Mouse (Mus musculus): Measurements from ENCODE around the gene Shd. TPM values are rescaled to one million over a fixed set of nuclear protein-coding genes. Genes with fewer than 3 reads are reported as not detected.

Shd gene
- polyA plus RNA-seq (2014; fragmentation: Illumina TruSeq; extraction: RNeasy Lipid Tissue Mini Kit (QIAGEN cat#74804)), result not detected

DNA sequence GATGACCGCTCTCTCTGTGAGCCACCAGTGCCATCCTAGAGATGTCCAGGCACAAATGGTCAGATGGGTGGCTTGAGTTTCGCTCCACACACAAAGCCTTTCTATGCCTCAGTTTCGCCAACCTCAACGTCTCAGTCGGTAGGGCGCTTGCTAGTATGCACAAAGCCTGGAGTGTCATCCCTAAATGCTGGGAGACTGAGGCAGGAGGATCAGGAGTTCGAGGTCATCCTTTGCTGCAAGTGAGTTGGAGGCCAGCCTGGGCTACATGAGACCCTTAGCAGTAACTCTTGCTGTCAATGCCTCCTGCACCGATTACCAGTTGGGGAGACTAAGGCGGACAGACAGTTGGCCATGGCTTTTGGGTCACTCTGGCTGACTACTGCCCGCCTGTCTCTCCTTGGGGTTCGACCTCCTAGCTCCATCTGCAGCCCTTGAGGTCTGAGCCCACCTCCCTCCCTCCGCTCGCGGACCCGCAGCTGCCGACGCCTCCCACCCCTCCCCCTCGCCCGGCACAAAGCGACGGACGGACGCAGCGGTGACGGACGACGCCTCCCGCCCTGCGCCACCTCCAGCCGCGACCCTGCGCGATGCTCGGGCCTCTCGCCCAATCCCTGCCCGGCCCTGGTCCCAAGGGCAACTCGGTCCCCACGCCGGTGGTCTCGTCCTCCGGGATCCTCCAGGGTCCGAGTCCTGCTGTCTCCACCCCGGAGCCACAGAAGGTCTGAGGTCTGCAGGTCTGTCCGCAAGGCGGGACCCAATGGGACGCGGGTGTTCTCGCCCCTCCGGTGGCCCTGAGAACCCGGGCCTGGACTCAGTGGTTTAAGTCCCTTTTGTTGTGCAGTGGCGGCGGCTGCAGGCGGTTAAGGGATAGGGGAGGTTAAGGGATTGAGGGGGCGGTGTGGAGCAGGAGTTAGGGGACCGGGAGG lies at the start of gene Shd:
Gene Shd (plus strand): TSS at position 502 of the 926 bp plus-strand sequence.

DNA sequence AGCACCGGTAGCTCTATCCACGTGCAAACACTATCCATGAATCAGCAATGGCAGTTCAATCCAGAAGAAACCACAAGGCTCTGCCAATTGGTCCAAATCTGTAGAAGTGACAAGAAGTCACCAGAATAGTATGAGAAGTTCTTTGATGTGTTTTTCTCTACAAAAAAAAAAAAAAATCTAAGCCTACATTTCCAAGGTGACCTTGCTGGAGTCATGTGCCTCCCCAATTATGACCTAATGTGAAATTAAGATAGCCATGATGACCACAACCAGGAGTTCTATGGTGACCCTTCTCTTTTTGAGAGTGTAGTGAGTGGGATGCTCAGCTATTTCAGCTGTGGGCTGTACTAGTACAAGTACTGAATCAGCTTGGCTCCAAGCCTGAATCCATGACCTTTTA lies 20.9 kb upstream of the Shd start, which contains the start of gene Zfp119b:
Gene Zfp119b (minus strand): TSS at position 101 of the 400 bp plus-strand sequence.

DNA sequence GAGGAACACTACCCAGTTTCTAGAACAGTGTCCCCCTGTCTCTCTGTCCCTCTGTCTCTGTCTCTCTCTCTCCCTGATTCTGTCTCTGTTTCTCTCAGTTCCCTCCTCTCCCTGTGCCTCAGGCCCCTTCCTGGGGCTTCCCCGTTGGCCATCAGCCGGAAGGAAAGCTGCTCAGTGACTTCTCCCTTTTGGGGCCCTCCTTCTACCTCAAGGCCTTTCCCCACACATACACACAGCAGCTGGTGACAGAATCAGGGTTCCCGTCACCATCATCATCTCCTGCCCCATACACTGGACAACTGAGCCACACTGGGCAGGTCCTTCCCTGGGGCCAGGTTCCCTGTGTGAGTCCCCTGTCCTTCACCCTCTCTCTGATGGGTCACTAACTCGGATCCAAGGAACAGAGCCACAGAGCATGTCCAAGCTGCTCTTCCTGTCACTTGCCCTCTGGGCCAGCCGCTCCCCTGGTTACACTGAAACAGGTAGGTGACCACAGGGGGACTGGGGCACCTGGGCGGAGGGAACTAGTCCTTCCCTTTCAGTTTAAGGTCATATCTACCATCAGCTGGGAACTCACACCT lies 17.7 kb upstream of the Shd start, which contains the start of gene Ebi3:
Gene Ebi3 (plus strand): TSS at position 194 of the 581 bp plus-strand sequence.

DNA sequence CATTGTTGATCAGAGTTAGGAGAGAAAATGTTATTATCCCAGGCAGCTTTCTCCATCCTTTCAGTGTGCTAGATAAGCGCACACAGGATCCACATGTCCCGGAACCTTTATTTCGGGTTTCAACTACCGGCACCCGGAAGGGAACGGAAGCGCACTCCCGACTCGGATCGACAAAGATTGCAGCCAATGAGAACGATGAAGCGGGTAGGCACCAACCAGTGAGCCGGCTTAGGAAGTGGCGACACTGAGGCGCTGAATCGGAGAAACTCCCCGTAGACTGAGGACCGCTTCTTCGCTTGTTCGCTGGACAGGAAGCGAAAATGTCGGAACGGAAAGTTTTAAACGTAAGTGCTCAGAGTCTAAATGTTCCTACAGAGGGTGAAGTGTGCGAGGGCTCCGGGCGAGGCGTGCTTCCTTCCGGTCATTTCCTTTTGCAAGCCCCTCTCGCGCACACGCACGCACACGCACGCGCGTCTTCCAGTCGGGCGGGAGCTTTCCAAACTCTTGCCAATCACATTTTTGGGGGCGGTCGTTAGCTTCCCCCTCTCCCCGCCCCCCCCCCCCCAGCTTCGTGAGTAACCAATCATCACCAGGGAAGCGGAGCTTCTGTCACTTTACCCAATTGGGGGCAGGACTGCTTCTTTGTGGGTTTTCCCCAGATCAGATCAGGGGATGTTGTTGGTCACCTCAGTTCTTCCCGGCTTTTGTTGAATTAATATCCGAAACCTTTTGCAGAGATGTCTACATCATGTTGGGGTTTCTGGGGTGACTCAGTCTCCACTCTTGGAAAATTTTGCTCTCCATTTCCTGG lies 11.1 kb upstream of the Shd start, which contains the start of gene Yju2:
Gene Yju2 (plus strand): TSS at position 182 of the 811 bp plus-strand sequence.

DNA sequence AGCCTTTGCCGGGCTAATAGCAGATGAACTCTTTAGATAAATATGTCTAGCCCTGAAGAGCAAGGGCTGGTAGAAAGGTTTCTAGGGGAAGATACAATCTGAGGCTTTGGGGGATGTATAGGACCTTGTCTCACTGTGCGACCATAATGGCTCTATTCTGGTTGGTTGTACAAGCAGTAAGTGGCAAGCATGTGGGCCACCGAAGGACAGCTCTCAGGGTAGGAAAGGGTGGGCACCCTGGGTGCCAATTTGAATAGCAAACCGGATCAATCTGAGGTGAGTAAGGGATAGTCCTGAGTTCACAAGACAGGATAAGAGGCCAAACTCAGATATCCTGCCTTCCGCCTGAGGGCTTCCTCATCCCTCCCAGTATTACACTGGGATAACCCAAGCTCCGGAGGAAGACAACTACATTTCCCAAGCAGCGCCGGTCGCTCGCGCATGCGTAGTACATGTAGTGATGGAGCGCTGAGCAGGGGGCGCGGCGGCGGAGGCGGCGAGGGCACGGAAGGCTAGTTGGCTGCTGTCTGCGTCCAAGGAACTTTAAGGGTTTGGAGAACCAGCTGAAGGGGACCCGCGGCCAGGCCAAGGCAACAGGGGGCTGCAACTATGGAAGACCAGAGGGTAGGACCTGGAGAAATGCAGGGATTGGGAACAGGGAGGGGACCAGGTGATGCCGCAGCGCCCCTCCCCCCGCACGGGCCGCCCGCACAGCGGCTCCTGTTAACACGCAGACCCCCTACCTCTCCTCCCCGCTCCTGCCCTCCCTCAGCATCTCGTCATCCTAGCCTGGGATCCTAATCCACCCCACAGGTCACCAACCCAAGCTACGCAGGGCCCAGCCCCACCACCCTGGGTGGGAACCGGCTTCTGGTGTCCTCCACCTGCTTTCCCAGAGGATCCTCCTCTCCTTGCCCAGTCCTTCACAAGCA lies 16.0 kb downstream of the Shd start, which contains the start of gene Fsd1:
Gene Fsd1 (plus strand): TSS at position 480 of the 932 bp plus-strand sequence.

DNA sequence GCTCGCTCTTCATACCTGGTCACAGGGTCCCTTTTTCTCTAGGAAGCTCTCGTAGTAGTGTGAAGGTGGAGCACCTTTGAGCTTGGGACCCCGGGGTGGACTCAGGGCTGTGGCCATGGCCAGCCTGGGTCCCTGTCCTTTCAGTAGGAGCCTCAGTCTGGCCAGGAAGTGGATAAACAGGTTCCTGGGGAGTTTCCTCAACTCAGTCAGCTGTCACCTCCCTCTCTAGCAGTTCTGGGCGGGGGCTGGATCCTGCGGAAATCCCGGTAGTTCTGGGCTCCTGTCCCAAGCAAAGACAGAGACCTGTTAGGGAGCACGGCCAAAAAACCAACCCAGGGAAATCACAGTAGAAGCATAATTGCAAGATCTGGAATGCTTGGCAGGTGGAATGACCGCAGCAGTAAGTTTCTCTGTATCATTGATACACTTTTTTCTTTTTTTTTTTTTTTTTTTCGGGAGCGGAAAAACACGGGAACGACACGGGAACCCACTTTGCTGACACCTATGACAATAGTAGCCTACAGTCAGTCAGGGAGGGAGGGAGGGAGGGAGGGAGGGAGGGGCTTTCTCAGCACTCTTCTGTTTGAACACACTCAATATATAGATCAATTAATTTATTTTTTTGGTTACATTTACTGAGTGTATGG lies 35.3 kb downstream of the Shd start, which contains the start of the genes Stap2 and Mpnd:
Gene Stap2 (minus strand): TSS at position 170 of the 647 bp plus-strand sequence.
Gene Mpnd (plus strand): TSS at position 297 of the 647 bp plus-strand sequence.

Other genes with a start within 250 kb of the Shd start
- 3.2 TPM for gene Adgre4, start 220.5 kb upstream of the Shd start, polyA plus RNA-seq (2014; fragmentation: Illumina TruSeq; extraction: RNeasy Lipid Tissue Mini Kit (QIAGEN cat#74804))
- 29.6 TPM for gene Zfp119a, start 91.5 kb upstream of the Shd start, polyA plus RNA-seq (2014; fragmentation: Illumina TruSeq; extraction: RNeasy Lipid Tissue Mini Kit (QIAGEN cat#74804))
- 50.6 TPM for gene Zfp959, start 78.4 kb upstream of the Shd start, polyA plus RNA-seq (2014; fragmentation: Illumina TruSeq; extraction: RNeasy Lipid Tissue Mini Kit (QIAGEN cat#74804))
- gene Zfp119b, start 21.0 kb upstream of the Shd start, polyA plus RNA-seq (2014; fragmentation: Illumina TruSeq; extraction: RNeasy Lipid Tissue Mini Kit (QIAGEN cat#74804)), result 24.6 TPM
- gene Ebi3, start 17.8 kb upstream of the Shd start, polyA plus RNA-seq (2014; fragmentation: Illumina TruSeq; extraction: RNeasy Lipid Tissue Mini Kit (QIAGEN cat#74804)), result not detected
- 0.66 TPM for gene Yju2, start 11.4 kb upstream of the Shd start, polyA plus RNA-seq (2014; fragmentation: Illumina TruSeq; extraction: RNeasy Lipid Tissue Mini Kit (QIAGEN cat#74804))
- not detected for gene Fsd1, start 16.0 kb downstream of the Shd start, polyA plus RNA-seq (2014; fragmentation: Illumina TruSeq; extraction: RNeasy Lipid Tissue Mini Kit (QIAGEN cat#74804))
- gene Stap2, start 35.1 kb downstream of the Shd start, polyA plus RNA-seq (2014; fragmentation: Illumina TruSeq; extraction: RNeasy Lipid Tissue Mini Kit (QIAGEN cat#74804)), result not detected
- gene Mpnd, start 35.2 kb downstream of the Shd start, polyA plus RNA-seq (2014; fragmentation: Illumina TruSeq; extraction: RNeasy Lipid Tissue Mini Kit (QIAGEN cat#74804)), result not detected
- 0.14 TPM for gene Sh3gl1, start 66.2 kb downstream of the Shd start, polyA plus RNA-seq (2014; fragmentation: Illumina TruSeq; extraction: RNeasy Lipid Tissue Mini Kit (QIAGEN cat#74804))
- 1.6 TPM for gene Chaf1a, start 70.0 kb downstream of the Shd start, polyA plus RNA-seq (2014; fragmentation: Illumina TruSeq; extraction: RNeasy Lipid Tissue Mini Kit (QIAGEN cat#74804))
- gene Ubxn6, start 104.6 kb downstream of the Shd start, polyA plus RNA-seq (2014; fragmentation: Illumina TruSeq; extraction: RNeasy Lipid Tissue Mini Kit (QIAGEN cat#74804)), result 17.7 TPM
- 2.6 TPM for gene Hdgfl2, start 109.2 kb downstream of the Shd start, polyA plus RNA-seq (2014; fragmentation: Illumina TruSeq; extraction: RNeasy Lipid Tissue Mini Kit (QIAGEN cat#74804))
- 2.3 TPM for gene Plin4, start 139.3 kb downstream of the Shd start, polyA plus RNA-seq (2014; fragmentation: Illumina TruSeq; extraction: RNeasy Lipid Tissue Mini Kit (QIAGEN cat#74804))
- 0.46 TPM for gene Plin5, start 147.1 kb downstream of the Shd start, polyA plus RNA-seq (2014; fragmentation: Illumina TruSeq; extraction: RNeasy Lipid Tissue Mini Kit (QIAGEN cat#74804))
- gene Lrg1, start 151.5 kb downstream of the Shd start, polyA plus RNA-seq (2014; fragmentation: Illumina TruSeq; extraction: RNeasy Lipid Tissue Mini Kit (QIAGEN cat#74804)), result not detected
- not detected for gene Sema6b, start 169.9 kb downstream of the Shd start, polyA plus RNA-seq (2014; fragmentation: Illumina TruSeq; extraction: RNeasy Lipid Tissue Mini Kit (QIAGEN cat#74804))
- gene Tnfaip8l1, start 192.0 kb downstream of the Shd start, polyA plus RNA-seq (2014; fragmentation: Illumina TruSeq; extraction: RNeasy Lipid Tissue Mini Kit (QIAGEN cat#74804)), result 0.88 TPM
- gene Mydgf, start 213.5 kb downstream of the Shd start, polyA plus RNA-seq (2014; fragmentation: Illumina TruSeq; extraction: RNeasy Lipid Tissue Mini Kit (QIAGEN cat#74804)), result 14.9 TPM
- not detected for gene Dpp9, start 248.4 kb downstream of the Shd start, polyA plus RNA-seq (2014; fragmentation: Illumina TruSeq; extraction: RNeasy Lipid Tissue Mini Kit (QIAGEN cat#74804))

Measured in ovary, adult 10 weeks (tissue).